Mouse (Mus musculus) testis, adult 2 months (tissue): ENCODE measurements around the gene Terf2.
"Not testable (repeated sequence)": the region's sequence is repeated elsewhere in the genome, so short reads cannot be mapped to it uniquely, and the experiment has no call there.

Source experiments
- CTCF ChIP-seq: fragments of 200-500 bp; IDR thresholded peaks from 2 replicates; pipeline ENCODE4 v1.5.1; 2012; ENCODE audit warnings: low read depth, mild to moderate bottlenecking, inconsistent platforms, low read length, moderate library complexity; ENCODE audit not compliant: control insufficient read depth, insufficient read depth, insufficient replicate concordance
- POLR2A ChIP-seq: fragments of 200-500 bp; IDR thresholded peaks from 2 replicates; pipeline ENCODE4 v1.6.1; 2012; ENCODE audit warnings: low read depth, mild to moderate bottlenecking, inconsistent platforms, low read length, moderate library complexity; ENCODE audit not compliant: control insufficient read depth

- TF ChIP-seq POLR2A, CTCF: not testable (repeated sequence)
Observed at GRCm38 (mm10) chr8:107033609-107034008, 62.7 kb downstream of the Terf2 start.
